Mouse (Mus musculus) adrenal gland, postnatal 14 days (tissue): ENCODE results near the gene Fgd6. TPM values are rescaled to one million over a fixed set of nuclear protein-coding genes. Genes with fewer than 3 reads are reported as not detected.
A peak's percentile ranks its signal among the peaks of the same experiment; 100 is the strongest.

Source experiments
- DNase-seq: peaks from one replicate; pipeline ENCODE4 v3.0.0; 2021; ENCODE audit warnings: mixed read lengths
- total RNA-seq: library from RNA; stranded (reverse); gene quantifications from 2 replicates; pipeline ENCODE4 v1.2.3, GENCODE M21; 2021

Fgd6 gene
- total RNA-seq, 1 experiment from 2014 or later: 9.2 TPM

GRCm38 (mm10) chr10:94095743-94096465 lies 60.1 kb downstream of the Fgd6 start:
- DNase-seq: no peak

DNA sequence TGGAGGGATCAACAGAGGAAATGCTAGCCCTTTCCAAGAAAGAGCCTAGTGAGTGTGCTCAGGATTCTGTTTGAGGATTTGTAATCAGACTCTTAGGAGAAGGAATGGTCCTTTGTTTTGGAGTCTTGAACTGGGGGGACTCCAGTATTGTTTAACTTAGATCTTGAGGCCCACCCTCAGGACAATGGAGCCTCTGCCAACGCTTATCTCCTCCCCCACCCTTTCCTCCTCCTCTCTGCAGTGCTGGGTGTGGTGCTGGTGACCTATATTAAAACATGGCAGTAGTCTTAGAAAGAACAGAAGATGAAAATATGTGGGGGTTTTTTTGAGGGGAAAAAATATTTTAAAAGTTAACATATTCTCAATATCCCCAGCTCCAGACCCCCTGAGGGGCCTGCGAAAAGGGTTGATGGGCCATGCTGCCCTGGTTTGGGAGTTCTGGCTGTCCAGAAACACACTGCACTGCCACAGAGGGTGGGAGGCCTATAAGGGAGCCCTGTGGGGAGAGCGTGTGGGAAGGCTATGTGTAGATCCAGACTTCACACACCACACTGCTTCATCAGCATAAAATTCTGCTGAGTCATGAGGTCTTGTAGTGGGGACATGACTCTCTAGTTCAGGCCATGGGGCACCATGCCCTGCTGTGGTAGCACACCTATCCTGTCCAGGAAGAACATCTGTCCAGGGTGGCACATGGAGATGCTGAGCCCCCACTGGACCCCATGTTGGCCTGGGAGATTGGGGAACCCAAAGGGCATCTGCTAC lies 61.5 kb downstream of the Fgd6 start:
- no peak for DNase-seq

- peak; percentile 45 for DNase-seq
Observed at GRCm38 (mm10) chr10:94098100-94098499, 62.3 kb downstream of the Fgd6 start.

GRCm38 (mm10) chr10:94105498-94105897 lies 69.7 kb downstream of the Fgd6 start:
- no peak for DNase-seq

DNA sequence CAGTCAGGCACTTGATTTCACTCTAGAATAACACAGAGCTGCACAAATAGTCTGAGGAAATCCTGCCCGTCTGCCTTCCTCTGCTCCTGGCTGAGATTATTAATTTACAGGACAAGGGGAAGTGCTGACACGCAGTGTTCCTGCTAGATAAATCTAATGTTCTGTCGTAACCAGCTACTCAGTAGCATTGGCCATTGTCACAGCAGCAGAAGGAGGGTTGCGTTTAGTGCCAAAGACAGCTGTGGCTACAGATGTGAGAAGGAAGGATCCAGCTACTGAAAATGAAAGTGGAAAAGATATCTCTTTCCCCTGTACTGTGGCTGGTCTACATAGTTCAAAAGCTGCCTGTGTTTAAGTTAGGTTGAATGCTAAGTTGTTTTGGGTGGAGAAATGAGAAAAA lies 71.4 kb downstream of the Fgd6 start:
- peak; percentile 26 for DNase-seq

DNA sequence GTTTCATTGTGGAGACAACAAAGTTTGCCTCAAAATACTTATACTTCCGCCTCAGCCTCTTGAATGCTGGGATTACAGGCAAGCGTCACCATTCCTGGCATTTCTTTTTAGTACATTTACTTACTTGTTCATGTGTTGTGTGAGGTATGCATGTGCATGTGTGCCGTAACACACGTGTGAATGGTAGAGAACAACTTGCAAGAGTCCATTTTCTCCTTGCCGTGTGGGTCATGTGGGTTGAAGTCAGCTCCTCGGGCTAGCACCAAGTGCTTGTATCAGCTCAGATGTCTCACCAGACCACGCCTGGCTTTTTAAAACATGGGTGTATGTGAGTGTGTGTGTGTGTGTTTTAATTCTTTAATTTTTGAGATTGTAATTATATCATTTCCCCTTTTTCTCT lies 71.8 kb downstream of the Fgd6 start:
- no peak for DNase-seq

DNA sequence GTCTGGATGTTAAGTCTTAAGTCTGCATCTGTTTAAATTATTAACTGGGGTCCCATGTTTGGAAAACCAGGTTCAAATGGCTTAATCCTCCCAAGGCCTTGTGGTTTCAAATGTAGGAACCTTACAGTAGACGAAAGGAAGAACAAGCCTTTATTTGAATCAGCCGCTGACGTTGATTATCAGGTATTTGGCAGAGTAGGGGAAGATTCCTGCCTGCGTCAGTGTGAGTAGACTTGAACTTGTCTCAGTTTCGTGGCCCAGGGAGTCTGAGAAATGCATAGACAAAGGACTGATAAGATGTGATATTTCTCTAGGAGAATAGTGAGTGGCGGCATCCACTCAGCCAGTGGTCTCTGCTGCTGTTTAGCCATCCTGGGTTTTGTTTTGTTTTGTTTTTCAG lies 73.0 kb downstream of the Fgd6 start:
- no peak for DNase-seq

DNA sequence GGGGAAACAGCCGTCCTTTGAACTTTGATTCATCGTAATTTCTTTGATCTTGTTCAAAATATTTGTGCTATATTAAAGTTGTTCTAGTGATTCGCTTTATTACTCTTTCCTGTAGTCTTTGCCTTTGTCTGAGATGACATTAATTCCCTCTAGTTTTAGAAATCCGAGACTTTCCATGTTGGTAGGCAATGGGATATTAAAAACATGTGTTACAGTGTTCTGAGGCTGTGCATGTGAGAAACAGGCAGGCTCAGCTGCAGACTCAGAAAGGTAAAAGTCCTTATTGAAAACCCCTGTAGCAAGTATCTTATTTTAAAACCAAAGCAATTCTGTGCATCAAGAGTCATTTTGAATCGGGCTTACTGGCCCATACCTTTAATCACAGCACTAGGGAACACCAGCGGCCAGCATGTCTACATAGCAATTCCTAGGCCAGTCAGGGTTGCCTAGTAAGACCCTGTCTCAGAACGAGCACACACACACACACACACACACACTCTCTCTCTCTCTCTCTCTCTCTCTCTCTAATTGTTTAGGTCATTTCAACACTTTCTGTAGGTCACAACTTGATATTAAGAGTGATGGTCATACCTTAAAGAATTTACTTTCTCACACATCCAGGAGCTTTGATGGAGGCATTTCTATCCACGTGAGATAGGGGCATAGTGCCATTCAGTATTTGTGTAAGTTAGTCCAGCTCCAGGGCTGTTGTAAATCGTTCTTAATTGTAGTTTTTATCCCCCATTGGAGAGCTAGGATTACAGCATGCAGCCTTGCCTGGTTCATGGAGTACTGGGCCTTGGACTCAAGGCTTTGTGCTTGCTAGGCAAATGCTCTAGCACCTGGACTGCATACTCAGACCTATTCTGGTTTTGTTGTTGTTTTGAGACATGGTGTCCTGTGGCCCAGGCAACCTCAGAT lies 75.3 kb downstream of the Fgd6 start:
- DNase-seq: no peak

GRCm38 (mm10) chr10:94112207-94112606 lies 76.4 kb downstream of the Fgd6 start:
- DNase-seq: no peak

GRCm38 (mm10) chr10:94115893-94116599 lies 80.2 kb downstream of the Fgd6 start:
- peak; percentile 85 for DNase-seq

DNA sequence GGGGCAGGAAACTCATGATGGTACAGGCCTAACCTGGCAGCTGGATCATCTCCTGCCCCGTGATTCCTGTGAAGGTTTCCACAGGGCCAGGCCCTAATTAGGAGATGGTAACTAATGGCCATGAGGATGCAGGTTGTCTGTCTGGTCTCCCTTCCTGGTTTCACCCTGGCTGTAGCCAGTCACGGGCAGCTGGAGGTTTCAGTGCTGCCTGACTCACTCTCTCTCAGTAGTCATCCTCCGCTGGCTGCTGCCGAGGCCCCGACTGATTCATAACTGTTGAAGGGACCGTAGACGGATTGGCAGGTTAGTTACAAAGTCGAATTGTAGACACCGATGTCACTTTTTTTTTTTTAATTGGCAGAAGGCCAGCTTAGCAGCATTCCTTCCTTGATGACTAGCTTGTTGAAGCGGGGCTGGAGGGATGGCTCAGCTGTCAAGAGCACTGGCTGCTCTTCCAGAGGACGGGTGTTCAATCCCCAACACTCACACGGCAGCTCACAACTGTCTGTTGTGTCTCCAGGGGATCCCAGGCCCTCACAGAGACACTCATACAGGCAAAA lies 81.1 kb downstream of the Fgd6 start:
- peak; percentile 79 for DNase-seq

DNA sequence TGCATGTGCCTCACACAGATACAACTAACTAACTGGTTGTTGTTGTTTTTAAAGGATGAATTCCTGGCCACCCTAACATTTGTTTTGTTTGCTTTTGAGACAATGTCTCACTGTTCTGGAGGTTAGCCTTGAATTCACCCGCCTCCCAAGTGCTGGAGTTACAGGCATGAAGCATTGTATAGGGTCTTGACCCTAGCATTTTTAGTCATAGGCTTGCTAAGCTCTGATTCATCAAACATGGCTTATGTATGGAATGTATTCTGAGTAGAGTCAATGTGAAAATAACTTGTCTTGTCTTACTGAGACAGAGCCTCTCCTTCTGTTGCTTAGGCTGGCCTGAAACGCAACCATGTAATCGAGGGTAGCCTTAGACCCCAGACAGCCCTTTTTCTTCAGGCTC lies 82.1 kb downstream of the Fgd6 start:
- DNase-seq: no peak

DNA sequence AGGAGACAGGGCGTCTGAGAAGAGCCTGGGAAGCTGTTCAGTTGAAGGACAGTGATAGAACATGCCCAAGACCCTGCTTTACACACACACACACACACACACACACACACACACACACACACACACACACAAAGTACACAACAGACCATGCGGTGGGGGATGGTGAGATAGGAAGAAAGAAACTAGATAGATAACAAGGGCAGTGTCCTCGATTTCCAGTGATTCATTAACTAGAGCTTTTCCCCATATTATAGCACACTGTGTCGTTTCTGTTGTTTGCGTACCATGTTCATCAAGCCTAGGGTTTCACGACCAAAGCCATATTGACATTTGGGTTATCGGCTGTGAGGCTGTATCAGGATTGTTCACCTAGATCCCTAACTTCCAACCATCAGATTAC lies 83.2 kb downstream of the Fgd6 start:
- no peak for DNase-seq

DNA sequence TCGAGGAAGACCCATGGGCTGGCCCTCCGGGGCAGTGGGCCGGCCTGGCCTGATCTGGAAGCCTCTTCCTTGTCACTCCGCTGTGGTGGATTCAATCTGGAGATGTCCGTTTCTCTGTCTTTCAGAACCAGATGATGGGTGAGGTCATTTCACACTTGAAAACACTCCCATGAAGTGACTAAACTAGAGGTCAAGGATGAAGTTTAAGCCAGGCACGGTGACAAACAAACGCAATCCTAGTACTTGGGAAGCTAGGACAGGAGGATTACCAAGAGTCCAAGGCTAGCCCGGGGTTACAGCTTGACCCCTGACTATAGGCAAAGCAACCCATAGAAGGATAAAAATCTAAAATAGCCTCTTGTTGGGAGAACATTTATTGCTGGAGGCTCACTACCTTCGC lies 84.9 kb downstream of the Fgd6 start:
- peak; percentile 14 for DNase-seq

DNA sequence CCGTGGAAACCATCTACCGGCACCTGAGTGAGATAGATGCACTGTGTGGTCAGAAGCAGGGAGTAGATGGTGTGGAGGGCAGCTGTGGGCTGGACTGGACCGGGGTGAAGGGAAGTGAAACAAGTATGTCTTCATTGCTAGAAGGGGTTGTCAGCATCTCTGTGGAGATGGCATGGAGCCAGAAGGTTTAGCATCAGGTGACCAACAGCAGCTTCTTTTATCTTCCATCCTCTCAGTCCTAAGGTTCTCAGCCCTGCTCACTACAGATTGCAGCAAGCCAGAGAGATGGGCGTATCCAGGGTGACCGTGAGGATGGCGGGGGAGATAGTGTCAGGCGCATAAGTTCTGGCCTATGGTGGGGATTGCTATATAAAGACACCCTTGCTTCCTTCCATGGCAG lies 86.8 kb downstream of the Fgd6 start:
- no peak for DNase-seq

DNA sequence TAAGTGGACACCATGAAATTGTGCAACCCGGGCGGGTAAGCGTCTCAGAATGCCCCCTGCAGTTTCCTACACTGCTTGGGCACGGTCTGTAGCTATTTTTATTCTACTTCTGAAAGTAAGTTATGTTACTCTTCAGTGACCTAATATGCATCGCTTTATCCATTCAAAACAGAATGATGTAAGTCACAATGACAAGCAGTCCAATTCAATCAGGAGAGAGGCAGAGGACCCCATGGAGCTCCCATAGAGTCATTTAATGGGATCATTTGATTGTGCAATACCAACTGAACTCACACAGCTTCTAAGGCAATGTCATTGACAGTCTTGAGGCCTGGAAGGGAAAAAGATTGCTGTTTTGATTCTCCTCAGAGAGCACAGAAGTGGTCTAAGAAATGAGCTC lies 87.8 kb downstream of the Fgd6 start:
- DNase-seq: no peak

- DNase-seq: peak; percentile 48
Observed at GRCm38 (mm10) chr10:94124376-94124775, 88.6 kb downstream of the Fgd6 start.

DNA sequence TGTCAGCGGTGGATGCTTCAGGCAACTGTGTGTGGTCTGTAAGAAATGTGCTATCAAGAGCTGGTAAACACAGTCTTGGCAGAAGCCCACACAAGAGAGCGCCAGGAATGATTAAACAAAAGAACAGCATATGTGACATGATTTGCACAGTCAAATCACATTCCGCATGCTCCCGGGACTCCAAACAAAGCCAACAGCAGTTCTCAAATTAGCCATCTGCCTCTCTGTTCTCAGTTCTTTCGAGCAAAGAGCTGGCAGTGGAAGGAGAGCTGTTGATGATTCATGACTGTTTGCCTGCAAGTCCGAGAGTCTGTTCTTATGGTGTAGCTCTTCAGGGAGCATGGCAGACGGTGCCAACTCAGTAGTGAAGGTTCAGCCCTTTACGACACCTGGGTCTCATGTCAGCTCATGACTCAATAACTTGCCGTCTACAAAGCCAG lies 93.9 kb downstream of the Fgd6 start:
- DNase-seq: peak; percentile 12

GRCm38 (mm10) chr10:94133081-94133480 lies 97.3 kb downstream of the Fgd6 start:
- no peak for DNase-seq

GRCm38 (mm10) chr10:94133674-94134073 lies 97.9 kb downstream of the Fgd6 start:
- DNase-seq: no peak

DNA sequence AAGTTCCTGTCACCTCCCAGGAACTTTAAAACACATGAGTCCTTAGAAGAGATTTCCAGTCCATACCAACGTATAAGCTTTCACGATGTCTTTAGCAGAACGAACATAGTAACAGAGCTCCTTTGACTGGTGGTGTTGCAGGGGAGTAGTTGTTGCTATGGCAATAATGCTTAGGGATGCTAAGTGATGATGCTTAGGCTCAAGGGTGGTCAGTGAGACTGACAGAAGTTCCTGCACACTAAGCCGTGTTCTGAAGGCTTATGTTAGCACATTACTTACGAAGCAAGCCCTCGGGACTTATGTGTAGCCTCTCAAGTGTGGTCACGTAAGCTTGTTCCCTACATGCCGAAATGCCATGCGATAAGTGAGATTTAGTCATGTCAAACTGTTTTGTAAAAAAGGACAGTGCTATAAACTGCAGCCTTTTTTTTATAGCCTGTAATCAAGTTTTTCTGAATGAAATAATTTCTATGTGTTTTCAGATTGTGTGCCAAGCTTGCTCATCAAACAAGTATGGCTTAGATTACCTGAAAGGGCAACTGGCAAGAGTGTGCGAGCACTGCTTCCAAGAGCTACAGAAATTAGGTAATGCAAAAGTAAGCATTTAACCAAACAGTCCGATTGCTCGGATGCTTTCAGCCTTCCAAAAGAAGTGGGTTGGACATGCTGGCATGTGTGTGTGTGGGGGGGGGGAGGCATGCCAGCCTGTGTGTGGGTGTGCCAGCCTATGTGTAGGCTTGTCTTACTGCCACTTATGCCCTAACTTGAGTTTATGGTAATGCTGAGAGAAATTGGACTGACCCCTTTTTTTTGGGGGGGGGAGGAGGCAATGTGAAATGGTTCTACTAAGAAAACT lies 99.0 kb downstream of the Fgd6 start:
- no peak for DNase-seq
